Mouse (Mus musculus): Measurements from ENCODE around the gene Mcm6. TPM values are rescaled to one million over a fixed set of nuclear protein-coding genes. Genes with fewer than 3 reads are reported as not detected.

Mcm6 gene
- polyA plus RNA-seq, 1 experiment from 2014 or later: 54.9 TPM

DNA sequence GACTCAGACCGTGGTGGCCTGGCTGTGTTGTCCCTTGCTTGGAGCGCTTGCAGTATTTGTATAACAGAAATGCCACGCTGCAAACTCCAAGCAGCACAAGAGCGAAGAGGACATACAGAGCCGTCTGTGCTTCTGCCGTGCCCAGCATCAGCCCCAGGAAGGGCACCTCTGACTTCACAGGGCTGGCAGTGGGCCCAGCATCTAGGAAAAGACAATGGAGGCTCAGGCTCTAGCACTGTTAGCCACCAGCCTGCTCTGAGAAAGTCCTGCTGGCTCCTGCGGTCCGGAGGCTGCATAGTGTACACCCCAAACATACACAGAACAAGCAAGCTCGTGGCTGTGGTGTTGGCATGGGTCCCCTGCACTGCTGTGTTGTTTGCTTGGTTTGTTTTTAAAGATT, 74.3 kb downstream of the Mcm6 start:
- Histone ChIP-seq H3K36me3 (ENCODE audit: control insufficient read depth, insufficient read depth, low read length) (no peaks in the 10 kb centered on the region), H3K9me3 (ENCODE audit: control insufficient read depth, low read length) (no peaks in the 10 kb centered on the region), H3K9ac (ENCODE audit: low read length) (no peak overlapping the region), H3K27me3 (ENCODE audit: control insufficient read depth, insufficient read depth, low read length) (no peaks in the 10 kb centered on the region), H3K4me1 (replicated peaks; ENCODE audit: control insufficient read depth, insufficient read depth) (no peaks in the 10 kb centered on the region), H3K4me2 (replicated peaks; ENCODE audit: low read depth) (no peak overlapping the region), H3K27ac (replicated peaks) (no peak overlapping the region), H3K4me3 (ENCODE audit: low read depth, low read length) (no peak overlapping the region)
- 79% methylated on average over 9 of the region's 9 CpGs for WGBS
- no peak for ATAC-seq (ENCODE audit: low FRiP score, low TSS enrichment)
- DNase-seq (ENCODE audit: low spot score): no peak
- TF ChIP-seq CTCF (IDR thresholded peaks at IDR 0.05; ENCODE audit: low read depth) (no peak), EP300 (optimal IDR thresholded peaks at IDR 0.05) (no peak)

DNA sequence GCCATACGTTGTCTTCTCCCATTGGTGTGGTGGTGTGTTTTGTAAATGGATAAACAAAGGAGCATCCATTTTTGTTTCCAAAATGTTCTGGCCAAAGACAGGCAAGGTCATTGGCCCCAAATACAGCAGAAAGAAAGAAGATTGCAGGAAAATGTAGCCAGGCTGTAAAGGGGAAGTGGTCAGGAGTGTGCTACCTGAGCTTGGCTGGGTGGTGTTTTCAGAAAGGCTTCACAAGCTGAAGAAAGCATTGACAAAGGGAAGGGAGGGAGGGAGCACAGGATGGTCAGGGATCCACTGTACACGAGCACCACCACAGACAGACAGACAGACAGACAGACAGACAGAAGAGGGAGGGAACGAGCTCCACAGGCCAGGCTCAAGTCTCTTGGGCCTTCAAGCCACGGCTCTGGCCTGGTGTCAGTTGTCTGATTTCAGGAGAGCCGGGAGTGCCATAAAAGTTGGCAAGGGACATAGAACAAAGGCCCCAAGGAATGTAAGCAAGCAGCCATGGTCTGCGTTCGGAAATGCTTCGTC, 75.2 kb downstream of the Mcm6 start:
- Histone ChIP-seq H3K9me3 (ENCODE audit: control insufficient read depth, low read length) (no peaks in the 10 kb centered on the region), H3K27ac (replicated peaks) (no peak overlapping the region), H3K27me3 (ENCODE audit: control insufficient read depth, insufficient read depth, low read length) (no peaks in the 10 kb centered on the region), H3K4me3 (ENCODE audit: low read depth, low read length) (no peak overlapping the region), H3K4me1 (replicated peaks; ENCODE audit: control insufficient read depth, insufficient read depth) (no peaks in the 10 kb centered on the region), H3K36me3 (ENCODE audit: control insufficient read depth, insufficient read depth, low read length) (0 out of 2 replicates have a peak, but pooled peaks cover 2% of the 10 kb centered on the region), H3K4me2 (replicated peaks; ENCODE audit: low read depth) (no peak overlapping the region), H3K9ac (ENCODE audit: low read length) (no peak overlapping the region)
- 76% methylated on average over 8 of the region's 8 CpGs for whole genome bisulfite sequencing
- TF ChIP-seq EP300 (optimal IDR thresholded peaks at IDR 0.05): no peak
- TF ChIP-seq CTCF (IDR thresholded peaks at IDR 0.05; ENCODE audit: low read depth): no peak
- no peak for ATAC-seq (ENCODE audit: low FRiP score, low TSS enrichment)
- DNase-seq (ENCODE audit: low spot score): no peak

DNA sequence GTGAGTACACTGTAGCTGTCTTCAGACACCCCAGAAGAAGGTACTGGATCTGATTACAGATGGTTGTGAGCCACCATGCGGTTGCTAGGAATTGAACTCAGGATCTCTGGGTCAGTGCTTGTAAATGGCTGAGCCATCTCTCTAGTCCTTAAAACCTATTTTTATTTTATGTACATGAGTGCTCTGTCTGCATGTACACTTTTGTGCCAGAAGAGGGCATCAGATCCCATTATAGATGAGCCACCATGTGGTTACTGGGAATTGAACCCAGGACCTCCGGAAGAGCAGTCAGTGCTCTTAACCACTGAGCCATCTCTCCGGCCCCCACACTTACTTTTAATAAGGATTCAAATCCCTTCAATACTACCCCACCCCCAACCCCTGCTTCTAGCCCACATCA, 76.5 kb downstream of the Mcm6 start:
- Histone ChIP-seq H3K27me3 (ENCODE audit: control insufficient read depth, insufficient read depth, low read length) (no peaks in the 10 kb centered on the region), H3K4me1 (replicated peaks; ENCODE audit: control insufficient read depth, insufficient read depth) (no peaks in the 10 kb centered on the region), H3K36me3 (ENCODE audit: control insufficient read depth, insufficient read depth, low read length) (peaks cover 2% of the 10 kb centered on the region), H3K9me3 (ENCODE audit: control insufficient read depth, low read length) (no peaks in the 10 kb centered on the region), H3K4me3 (ENCODE audit: low read depth, low read length) (no peak overlapping the region), H3K4me2 (replicated peaks; ENCODE audit: low read depth) (no peak overlapping the region), H3K27ac (replicated peaks) (no peak overlapping the region), H3K9ac (ENCODE audit: low read length) (no peak overlapping the region)
- WGBS: 95% methylated on average over 3 of the region's 3 CpGs
- no peak for ATAC-seq (ENCODE audit: low FRiP score, low TSS enrichment)
- no peak for DNase-seq (ENCODE audit: low spot score)
- TF ChIP-seq CTCF (IDR thresholded peaks at IDR 0.05; ENCODE audit: low read depth) (no peak), EP300 (optimal IDR thresholded peaks at IDR 0.05) (no peak)

DNA sequence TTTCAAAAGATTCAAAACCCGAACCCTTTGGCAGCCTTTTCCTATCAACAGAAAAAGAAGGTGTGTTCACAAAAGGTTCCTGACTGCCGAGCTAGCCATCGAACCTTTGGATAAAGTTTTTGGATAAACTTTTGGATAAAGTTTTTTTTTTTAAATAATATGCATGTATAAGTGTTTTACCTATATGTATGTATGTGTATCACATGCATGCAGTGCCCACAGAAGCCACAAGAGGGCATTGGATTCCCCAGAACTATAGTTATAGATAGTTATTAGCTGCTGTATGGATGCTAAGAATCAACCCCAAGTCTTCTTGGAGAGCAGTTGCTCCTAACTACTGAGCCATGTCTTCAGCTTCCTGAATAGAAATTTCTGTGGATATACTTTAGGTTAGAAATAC, 77.7 kb downstream of the Mcm6 start:
- peaks cover 13% of the 10 kb centered on the region for H3K36me3 ChIP-seq (ENCODE audit: control insufficient read depth, insufficient read depth, low read length)
- no peak for ATAC-seq (ENCODE audit: low FRiP score, low TSS enrichment)

More for the DNA sequence above, 77.7 kb downstream of the Mcm6 start:
- no peak overlapping the region for H3K4me3 ChIP-seq (ENCODE audit: low read depth, low read length)
- no peaks in the 10 kb centered on the region for H3K4me1 ChIP-seq (replicated peaks; ENCODE audit: control insufficient read depth, insufficient read depth)
- no peak overlapping the region for H3K27ac ChIP-seq (replicated peaks)
- H3K27me3 ChIP-seq (ENCODE audit: control insufficient read depth, insufficient read depth, low read length): no peaks in the 10 kb centered on the region
- 97% methylated on average over 3 of the region's 3 CpGs for WGBS
- no peak overlapping the region for H3K9ac ChIP-seq (ENCODE audit: low read length)
- DNase-seq (ENCODE audit: low spot score): no peak
- no peak overlapping the region for H3K4me2 ChIP-seq (replicated peaks; ENCODE audit: low read depth)
- TF ChIP-seq CTCF (IDR thresholded peaks at IDR 0.05; ENCODE audit: low read depth) (peak; percentile 32), EP300 (optimal IDR thresholded peaks at IDR 0.05) (no peak)
- H3K9me3 ChIP-seq (ENCODE audit: control insufficient read depth, low read length): no peaks in the 10 kb centered on the region

Other genes with a start within 250 kb of the Mcm6 start
- gene Ubxn4, start 115.7 kb downstream of the Mcm6 start, polyA plus RNA-seq (2015; fragmentation: Nextera tagmentation; extraction: Ambion mirVana): 54.5 and 62.4 TPM in 2 replicates
- gene Lct, start 31.3 kb downstream of the Mcm6 start, polyA plus RNA-seq (2015; fragmentation: Nextera tagmentation; extraction: Ambion mirVana): 1.3 and 2.8 TPM in 2 replicates
- 85.7 and 89.9 TPM in 2 replicates for gene Dars, start 57.7 kb upstream of the Mcm6 start, polyA plus RNA-seq (2015; fragmentation: Nextera tagmentation; extraction: Ambion mirVana)
- gene Cxcr4, start 232.6 kb upstream of the Mcm6 start, polyA plus RNA-seq (2015; fragmentation: Nextera tagmentation; extraction: Ambion mirVana): 1.6 and 2.0 TPM in 2 replicates